Mouse (Mus musculus) liver, embryonic 11.5 days (tissue): ENCODE data around the gene Gm21173. TPM values are rescaled to one million over a fixed set of nuclear protein-coding genes. Genes with fewer than 3 reads are reported as not detected.
"Not testable (repeated sequence)": the region's sequence is repeated elsewhere in the genome, so short reads cannot be mapped to it uniquely, and the experiment has no call there.

ENCODE experiments used
- ATAC-seq: fragments of 200-750 bp; cut with Nextera tagmentation; replicated peaks from 2 replicates; pipeline ENCODE4 v1.8.0; 2017; ENCODE audit warnings: moderate number of reproducible peaks, mild to moderate bottlenecking, moderate TSS enrichment, moderate library complexity; ENCODE audit not compliant: low FRiP score
- DNase-seq: peaks from one replicate; pipeline ENCODE4 v3.0.0-alpha.2; 2017; ENCODE audit warnings: low spot score
- H3K27ac ChIP-seq: fragments of 300-500 bp; sonication (generic); 2 replicates; pipeline ENCODE4 v1.5.1; 2014; ENCODE audit warnings: mild to moderate bottlenecking, low read depth, low read length, control low read depth
- H3K27me3 ChIP-seq: fragments of 300-500 bp; sonication (generic); replicated peaks from 2 replicates; pipeline ENCODE4 v1.6.1; 2014; ENCODE audit warnings: low read length, mixed read lengths; ENCODE audit not compliant: control insufficient read depth, insufficient read depth
- H3K36me3 ChIP-seq: fragments of 300-500 bp; sonication (generic); 2 replicates; pipeline ENCODE4 v1.6.1; 2014; ENCODE audit warnings: mild to moderate bottlenecking, low read length, moderate library complexity, mixed read lengths; ENCODE audit not compliant: control insufficient read depth, insufficient read depth
- H3K4me1 ChIP-seq: fragments of 300-500 bp; sonication (generic); replicated peaks from 2 replicates; pipeline ENCODE4 v1.6.1; 2014; ENCODE audit warnings: low read length, mixed read lengths; ENCODE audit not compliant: control insufficient read depth, insufficient read depth
- H3K4me2 ChIP-seq: fragments of 300-500 bp; sonication (generic); 2 replicates; pipeline ENCODE4 v1.6.1; 2014; ENCODE audit warnings: mild to moderate bottlenecking, control low read depth, moderate library complexity
- H3K4me3 ChIP-seq: fragments of 300-500 bp; sonication (generic); 2 replicates; pipeline ENCODE4 v1.5.1; 2014; ENCODE audit warnings: low read depth, low read length, control low read depth
- H3K9ac ChIP-seq: fragments of 300-500 bp; sonication (generic); 2 replicates; pipeline ENCODE4 v1.6.1; 2014; ENCODE audit warnings: low read depth, low read length, control low read depth
- H3K9me3 ChIP-seq: fragments of 300-500 bp; sonication (generic); 2 replicates; pipeline ENCODE4 v1.6.1; 2016; ENCODE audit warnings: low read length, inconsistent platforms, mixed read lengths; ENCODE audit not compliant: control insufficient read depth
- WGBS: fragments of 180-500 bp; shearing (Covaris S2); extraction: QIAGEN DNeasy Blood & Tissue Kit; methylation state at CpG from one replicate; pipeline ENCODE4 v1.1.7; 2014; 5-methylcytosine and 5-hydroxymethylcytosine counted together
- polyA plus RNA-seq: library from polyadenylated mRNA; unstranded; fragments of >200 nt; fragmentation: Nextera tagmentation; extraction: Ambion mirVana; gene quantifications from 2 replicates; pipeline ENCODE4 v1.2.1, GENCODE M21; 2014

The Gm21173 gene
- polyA plus RNA-seq, result not detected in 2 replicates

DNA sequence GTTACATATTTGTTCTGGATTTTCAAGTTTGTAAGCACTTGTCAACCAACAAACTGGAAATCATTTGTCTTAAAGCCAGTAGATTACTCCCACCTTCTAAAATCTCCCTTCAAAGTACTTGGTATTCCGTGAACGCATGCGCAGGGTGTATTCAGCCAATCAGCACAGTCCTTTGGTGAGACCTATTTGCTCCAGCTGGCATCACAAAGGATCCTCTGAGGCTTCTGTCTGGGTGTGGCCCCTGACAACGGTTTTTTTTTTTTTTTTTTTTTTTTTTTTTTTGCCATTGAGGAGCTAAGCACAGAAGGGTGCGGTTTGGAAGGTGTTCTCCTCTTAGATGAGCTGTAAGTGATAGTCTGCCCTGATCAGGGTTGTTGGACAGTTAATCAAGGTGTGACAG is at the start of gene Gm21173:
TSS of gene Gm21173 (plus strand) at position 301 of the 400 bp plus-strand sequence.
- not testable (repeated sequence) for H3K4me1 ChIP-seq, DNase-seq, H3K36me3 ChIP-seq, H3K4me2 ChIP-seq, H3K27ac ChIP-seq, H3K9me3 ChIP-seq, H3K9ac ChIP-seq, H3K4me3 ChIP-seq, ATAC-seq, H3K27me3 ChIP-seq
- no CpG with 5 or more reads among the region's 5 CpGs for WGBS
